Mouse (Mus musculus): ENCODE measurements around the gene Lclat1. TPM values are rescaled to one million over a fixed set of nuclear protein-coding genes. Genes with fewer than 3 reads are reported as not detected.

Lclat1 gene
- total RNA-seq, 2 experiments from 2014 or later: 8.8 to 25.8 TPM

DNA sequence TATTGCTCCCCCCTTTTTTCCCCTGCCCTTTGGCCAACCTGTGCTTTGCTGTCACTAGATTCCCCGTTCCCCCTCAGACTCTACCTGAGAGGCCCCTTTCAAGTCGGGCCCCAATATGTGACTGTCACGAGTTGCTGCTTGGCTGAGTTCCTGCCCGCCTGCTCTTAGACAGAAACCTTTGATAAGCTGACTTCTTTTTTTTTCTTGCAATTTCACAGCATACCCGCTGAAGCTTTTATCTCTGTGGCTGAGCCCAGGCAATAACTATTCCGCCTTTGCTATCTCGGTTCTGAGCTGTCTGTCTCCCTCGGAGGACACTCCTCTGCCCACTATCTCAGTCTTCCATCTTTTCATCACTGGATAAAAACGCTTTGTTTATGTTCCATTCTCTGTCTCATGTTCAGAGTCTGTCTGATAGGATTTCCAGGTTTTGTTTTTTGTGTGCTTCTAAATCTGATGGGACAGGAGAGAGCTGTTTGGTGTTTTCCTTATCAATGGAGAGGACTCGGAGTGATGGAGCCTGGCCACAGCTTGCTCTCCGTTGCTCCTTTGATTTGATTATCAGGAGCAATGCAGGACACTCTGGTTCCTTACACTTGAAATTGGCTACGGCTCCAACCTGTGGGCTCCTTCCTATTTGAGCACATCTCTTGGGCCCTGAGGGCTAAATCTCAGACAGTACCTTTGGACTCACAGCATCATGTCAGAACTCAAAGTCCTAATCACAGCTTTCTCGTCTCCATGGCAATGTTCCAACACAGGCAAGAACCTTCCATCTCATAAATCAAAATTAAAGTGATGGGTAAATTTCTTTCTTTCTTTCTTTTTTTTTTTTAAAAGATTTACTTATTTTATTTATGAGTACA lies 20.5 kb upstream of the Lclat1 start:
- peak; percentile 89 for ATAC-seq (replicated peaks; ENCODE audit: poor library complexity)

GRCm38 (mm10) chr17:73091368-73091767 lies 16.4 kb upstream of the Lclat1 start:
- ATAC-seq (replicated peaks; ENCODE audit: poor library complexity): no peak

DNA sequence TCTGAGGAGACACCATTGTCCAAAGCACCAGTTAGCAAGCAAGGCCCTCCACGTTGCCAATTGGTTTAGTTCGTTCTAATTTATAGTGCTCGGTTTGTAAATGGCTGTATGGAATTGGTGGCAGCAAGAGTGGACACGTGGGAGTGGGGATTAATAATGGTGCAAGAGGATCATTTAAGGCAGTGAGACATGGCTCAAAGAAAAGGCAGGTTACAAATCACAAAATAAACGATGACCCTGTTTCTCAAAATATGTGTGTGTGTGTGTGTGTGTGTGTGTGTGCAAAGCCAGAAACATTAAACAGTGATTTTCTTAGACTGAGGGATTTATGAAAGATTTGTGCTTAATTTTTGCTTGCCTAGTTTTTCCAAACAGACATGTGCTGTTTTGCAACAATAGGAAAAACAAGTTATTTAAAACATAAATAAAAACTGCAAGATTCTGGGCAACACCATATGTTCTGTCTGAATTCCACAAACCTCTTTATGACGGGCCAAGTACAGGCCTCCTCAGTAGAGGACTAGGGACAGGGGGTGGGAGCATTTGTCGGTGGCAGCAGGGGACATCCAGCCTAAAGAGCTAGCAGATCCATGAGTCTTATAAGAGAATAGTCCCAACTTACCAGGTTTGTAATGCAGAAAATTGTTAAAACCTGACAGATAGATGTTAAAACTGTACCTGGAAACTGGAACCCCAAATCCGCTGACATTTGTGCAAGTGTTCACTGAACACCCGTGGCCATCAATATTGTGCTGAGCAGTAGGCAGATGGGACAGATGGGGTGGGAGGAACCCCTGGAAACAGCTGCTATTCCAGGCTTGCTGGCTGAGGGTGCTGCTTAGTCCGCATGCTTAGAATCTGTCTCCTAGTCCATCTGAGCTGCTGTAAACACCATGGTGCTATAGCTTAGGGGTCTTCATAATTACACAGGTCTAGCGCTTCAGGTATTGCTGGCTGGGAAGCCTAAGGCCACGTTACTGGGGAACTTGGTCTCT lies 15.4 kb upstream of the Lclat1 start:
- no peak for ATAC-seq (replicated peaks; ENCODE audit: poor library complexity)

DNA sequence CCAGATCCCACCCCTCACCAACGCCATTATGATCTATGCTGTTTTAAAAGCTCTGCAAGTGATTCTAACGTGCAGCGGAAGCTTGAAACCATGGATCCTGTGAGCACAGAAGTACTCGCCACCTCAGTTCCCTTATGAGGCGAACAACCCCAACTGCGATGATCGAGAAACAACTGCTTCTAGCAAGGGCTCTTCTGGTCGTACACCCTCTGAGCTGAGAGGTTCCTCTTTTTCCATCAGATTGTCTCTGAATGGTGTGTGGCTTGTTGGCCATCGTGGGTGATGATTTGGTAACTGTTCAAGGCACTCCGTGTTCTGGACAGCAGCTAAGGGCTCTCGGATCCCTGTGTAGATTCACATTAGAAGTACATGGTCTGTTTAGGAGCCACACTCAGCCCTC lies 12.7 kb upstream of the Lclat1 start:
- peak; percentile 84 for ATAC-seq (replicated peaks; ENCODE audit: poor library complexity)

DNA sequence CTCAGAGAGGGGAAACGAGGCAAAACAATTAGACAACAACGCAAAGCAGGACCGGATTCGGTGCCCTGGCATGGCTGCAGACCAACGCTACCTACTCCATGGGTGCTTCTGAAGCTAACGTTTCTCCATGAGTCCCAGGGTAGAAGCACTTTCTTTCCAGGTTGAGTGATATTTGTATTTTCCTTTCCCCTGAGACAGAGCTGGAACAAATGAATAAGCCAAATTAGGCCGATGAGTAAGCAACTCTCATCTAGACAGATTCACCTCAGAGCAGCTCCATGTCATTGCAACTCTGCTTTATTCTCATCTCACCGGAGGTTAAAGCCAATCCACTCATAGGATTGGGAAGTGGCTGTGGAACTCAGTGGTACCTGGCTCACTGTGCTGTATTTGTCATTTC lies 12.2 kb upstream of the Lclat1 start:
- no peak for ATAC-seq (replicated peaks; ENCODE audit: poor library complexity)

DNA sequence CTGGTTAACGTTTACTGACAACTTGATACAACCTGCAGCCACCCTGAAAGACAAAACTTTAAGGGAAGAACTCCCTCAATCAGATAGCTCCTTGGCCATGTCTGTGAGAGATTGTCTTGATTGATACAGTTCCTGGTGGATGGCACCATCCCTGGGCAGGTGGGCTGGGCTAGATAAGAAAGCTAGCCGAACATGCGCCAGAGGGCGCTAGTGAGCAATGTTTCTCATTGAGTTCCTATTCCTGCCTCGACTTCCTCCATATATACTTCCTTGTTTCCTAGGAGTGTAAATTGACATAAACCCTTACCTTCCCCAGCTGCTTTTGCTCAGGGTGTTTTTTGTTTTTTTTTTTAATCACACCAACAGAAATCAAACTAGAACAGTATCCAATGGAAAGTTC lies 11.3 kb upstream of the Lclat1 start:
- ATAC-seq (replicated peaks; ENCODE audit: poor library complexity): peak; percentile 74

GRCm38 (mm10) chr17:73098636-73099035 lies 9.1 kb upstream of the Lclat1 start:
- ATAC-seq (replicated peaks; ENCODE audit: poor library complexity): no peak

GRCm38 (mm10) chr17:73100396-73100795 lies 7.4 kb upstream of the Lclat1 start:
- no peak for ATAC-seq (replicated peaks; ENCODE audit: poor library complexity)

DNA sequence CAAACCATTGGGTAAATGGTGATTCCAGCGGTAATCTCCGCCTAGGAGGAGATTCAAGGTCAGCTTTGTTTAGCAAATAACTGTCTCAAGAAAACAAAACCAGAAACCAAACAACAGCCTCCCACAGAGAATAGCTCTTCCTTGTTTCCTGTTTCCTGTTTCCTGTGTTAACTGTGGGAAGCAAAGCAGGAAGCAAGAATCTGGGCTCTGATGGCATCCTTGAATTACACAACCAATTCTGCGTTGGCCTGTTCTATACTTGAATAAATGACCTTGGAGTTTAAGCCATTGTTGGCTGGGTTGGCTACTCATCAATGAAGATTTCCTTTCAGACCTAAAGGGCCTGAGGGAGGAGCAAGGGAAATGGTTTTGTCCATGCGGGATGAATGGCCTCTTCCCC lies 5.2 kb upstream of the Lclat1 start:
- ATAC-seq (replicated peaks; ENCODE audit: poor library complexity): no peak

GRCm38 (mm10) chr17:73108170-73108887 lies 544 bp downstream of the Lclat1 start:
- ATAC-seq (replicated peaks; ENCODE audit: poor library complexity): peak; percentile 20; the same call in 1 of the 2 replicates

DNA sequence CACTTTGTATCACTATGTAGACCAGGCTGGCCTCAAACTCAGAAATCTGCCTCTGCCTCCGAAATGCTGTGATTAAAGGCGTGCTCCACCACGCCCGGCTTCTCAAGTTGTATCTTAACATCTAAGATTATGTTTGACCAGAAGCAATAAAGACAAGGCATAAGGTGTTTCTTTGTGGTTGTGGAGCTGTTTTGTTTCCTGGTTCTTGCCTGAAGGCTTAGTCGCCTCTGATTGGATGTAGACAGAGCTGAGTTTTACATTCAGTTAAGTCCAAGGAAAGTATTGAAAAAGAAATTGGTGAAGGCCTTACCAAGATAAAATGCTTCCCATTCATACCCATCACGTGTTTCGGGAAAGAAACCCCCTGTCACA lies 1.1 kb downstream of the Lclat1 start:
- ATAC-seq (replicated peaks; ENCODE audit: poor library complexity): no peak

- ATAC-seq (replicated peaks; ENCODE audit: poor library complexity): no peak
These were observed 4.3 kb downstream of the Lclat1 start for GRCm38 (mm10) chr17:73112128-73112527.

DNA sequence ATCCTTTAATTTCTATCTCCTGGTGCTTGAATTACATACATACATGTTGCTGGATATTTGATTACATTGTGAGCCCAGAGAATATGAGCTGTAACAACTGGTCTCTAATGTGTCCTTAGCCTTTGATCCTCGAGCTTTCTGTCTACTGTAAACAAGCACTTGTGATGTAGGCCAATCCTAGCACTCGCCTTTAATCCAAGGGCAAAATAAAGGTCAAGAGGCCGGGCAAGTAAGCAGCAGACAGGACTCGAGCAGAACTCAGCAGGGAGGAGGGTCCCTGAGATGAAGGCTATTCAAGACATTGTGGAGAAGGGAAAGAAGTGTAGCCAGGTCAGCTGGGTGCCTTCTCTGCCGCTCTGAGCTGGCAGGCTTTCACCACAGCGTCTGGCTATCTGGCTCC lies 4.8 kb downstream of the Lclat1 start:
- ATAC-seq (replicated peaks; ENCODE audit: poor library complexity): no peak

GRCm38 (mm10) chr17:73113230-73113629 lies 5.4 kb downstream of the Lclat1 start:
- ATAC-seq (replicated peaks; ENCODE audit: poor library complexity): no peak

DNA sequence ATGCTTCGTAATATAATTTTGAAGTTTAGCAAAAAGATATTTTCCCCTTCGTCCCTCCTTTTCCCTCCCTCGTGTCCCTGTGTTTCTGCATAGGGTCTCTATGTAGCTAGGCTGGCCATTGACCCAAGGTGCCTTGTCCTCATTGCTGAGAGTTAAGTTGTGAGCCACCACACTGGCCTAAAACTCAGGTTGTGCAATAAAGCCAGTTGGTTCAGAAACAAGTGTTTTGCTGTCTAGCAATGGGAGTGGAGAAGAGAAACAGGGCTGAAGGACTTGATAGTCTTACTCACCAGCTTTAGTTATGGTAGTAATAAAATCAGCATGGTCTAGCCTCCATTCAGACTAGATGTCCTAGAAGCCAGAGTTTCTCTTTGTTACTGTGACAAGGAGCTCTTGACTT lies 10.3 kb downstream of the Lclat1 start:
- 0 out of 2 replicates have a peak, but pooled peaks have one; percentile 30 for ATAC-seq (replicated peaks; ENCODE audit: poor library complexity)

GRCm38 (mm10) chr17:73118702-73119101 lies 10.9 kb downstream of the Lclat1 start:
- peak; percentile 92 for ATAC-seq (replicated peaks; ENCODE audit: poor library complexity)

DNA sequence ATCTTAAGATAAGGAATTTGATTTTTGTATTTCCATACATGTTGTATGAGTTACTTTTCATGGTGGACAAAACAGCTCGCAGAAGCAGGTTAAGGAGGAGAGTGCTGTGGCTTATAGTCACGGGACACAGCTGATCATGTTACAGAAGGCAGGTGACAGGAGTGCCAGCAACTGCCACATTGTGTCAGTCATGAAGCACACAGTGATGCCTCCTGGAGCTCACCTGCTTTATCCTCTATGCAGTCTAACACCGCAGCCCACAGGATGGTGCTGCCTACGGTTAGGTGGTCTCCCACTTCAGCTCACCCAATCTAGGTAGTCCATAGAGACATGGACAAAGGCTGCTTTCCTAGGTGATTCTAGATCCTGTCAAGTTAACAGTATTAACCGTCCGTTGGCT lies 11.4 kb downstream of the Lclat1 start:
- peak; percentile 32; the same call in 1 of the 2 replicates for ATAC-seq (replicated peaks; ENCODE audit: poor library complexity)

DNA sequence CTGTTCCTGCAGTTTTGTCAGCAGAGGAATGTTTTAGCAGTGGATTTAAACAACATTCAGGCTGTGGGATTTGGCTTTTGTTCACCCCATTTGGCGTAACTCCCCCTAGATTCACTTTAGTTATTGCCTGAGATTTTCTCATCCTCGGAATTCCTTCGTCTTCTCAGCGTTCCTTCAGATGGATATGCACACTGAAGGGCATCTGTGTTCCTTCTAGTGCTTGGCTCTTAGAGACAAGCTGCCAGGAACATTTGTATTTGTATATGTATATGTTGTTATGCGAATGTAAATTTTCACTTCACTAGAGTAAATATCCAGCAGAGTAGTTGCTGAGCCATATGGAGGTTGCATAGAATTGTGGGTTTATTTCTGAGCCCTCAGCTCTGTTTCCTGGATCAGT lies 12.8 kb downstream of the Lclat1 start:
- no peak for ATAC-seq (replicated peaks; ENCODE audit: poor library complexity)

- ATAC-seq (replicated peaks; ENCODE audit: poor library complexity): no peak
These were observed 13.9 kb downstream of the Lclat1 start for GRCm38 (mm10) chr17:73121726-73122125.

GRCm38 (mm10) chr17:73126349-73126748 lies 18.6 kb downstream of the Lclat1 start:
- ATAC-seq (replicated peaks; ENCODE audit: poor library complexity): no peak

GRCm38 (mm10) chr17:73126903-73127302 lies 19.1 kb downstream of the Lclat1 start:
- ATAC-seq (replicated peaks; ENCODE audit: poor library complexity): no peak

Measured in megakaryocyte progenitor cell, adult 5-6 weeks (primary cell).